Mouse (Mus musculus) left cerebral cortex, adult 9 months (tissue): ENCODE measurements at regions not wholly inside any gene's neighbourhood (a gene's known extent, or its start where the extent isn't known, plus 50 kb on each side); places are given as distances from the start of the nearest gene placed in this dataset.

ENCODE experiments used
- DNase-seq, 2 experiments: peaks; one replicate each; pipeline ENCODE4 v3.0.0; 2022; ENCODE audit warnings: low spot score in 2 of 2

DNA sequence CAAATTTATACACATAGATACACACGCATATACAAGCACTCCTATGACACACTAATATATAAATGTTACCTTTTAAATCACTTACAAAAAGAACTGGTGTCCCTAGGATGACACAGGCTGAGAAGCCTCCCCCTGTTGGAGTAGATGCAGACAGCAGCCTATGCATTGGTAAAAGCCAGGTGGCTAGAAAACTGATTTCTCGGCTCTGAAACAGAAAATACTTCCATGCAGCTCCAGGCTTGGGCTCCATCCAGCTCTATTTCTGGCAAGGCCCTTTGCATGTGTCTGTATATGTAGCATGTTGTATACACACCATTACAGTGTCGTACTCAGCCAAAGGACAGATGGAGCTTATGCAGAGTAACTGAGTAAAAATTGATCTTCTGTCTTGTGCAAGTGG, 81.4 kb upstream of the Lrig3 start:
- DNase-seq, result no peak

DNA sequence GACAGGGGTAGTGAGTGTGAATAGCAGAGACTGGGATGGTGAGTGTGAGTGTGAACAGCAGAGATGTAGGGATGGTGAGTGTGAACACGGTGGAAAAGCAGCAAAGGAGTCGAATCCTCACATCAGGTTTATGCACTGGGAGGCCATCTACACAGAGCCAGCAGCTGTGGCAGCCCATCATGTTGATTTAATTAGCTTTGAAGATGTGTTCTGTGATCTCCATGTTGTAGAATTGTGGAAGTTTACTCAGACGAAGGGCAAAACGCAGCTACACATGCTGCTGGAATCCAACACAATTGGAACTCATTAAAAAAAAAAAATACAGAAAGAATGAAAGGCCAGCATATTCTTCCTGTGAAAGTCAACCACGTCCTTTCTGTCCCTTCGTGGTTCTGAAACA, 80.2 kb upstream of the Lrig3 start:
- DNase-seq, result no peak

DNA sequence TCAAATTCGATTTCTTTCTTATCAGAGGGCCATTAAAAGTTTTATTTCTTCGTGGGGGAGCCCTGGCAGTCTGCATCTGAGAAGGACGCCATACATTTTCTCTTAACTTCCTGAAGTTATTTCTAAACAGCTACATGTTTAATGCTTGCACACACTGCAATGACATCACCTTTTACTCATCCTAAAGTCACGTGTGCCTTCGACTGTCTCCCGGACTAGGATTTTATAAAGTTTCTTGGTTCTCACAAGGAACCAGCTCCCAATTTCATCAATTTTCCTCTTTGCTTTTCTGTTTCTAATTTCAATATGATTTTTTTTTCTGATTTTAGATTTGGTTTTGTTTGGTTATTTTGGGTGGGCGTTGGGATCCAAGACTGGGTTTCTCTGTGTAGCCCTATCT, 73.8 kb upstream of the Lrig3 start:
- no peak for DNase-seq

DNA sequence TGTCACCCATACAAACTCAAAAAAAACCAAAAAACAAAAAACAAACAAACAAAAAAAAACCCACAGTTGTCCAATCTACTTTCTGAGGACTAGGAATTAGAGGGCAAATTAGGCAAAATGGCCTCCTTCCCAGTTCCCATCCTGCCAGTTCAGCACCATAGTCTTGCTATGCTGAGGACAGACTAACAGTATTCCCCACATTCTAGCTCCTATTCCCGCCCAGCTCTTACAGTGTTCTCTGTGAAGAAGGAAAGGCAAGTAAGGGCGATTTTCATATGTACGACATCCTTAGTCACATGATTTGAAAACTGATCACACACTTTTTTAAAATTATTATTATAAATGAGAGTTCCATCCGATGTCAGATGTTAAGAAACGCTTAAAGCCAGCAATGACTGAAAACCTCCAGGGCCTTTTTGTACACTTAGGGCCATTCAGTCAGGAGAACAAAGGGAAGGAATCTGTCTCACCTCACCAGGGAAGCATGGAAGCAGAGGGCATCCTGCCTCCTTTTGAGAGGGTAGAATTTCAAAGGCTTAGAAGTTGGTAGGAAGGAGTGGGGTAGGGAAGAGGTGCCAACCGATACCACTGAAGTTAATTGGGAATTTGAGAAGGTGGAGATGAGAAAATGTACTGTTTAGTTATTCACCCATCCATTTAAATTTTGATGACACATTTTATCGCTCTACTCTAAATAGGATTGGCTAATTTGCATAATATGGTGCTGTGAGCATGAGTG, 70.1 kb upstream of the Lrig3 start:
- DNase-seq, result no peak

DNA sequence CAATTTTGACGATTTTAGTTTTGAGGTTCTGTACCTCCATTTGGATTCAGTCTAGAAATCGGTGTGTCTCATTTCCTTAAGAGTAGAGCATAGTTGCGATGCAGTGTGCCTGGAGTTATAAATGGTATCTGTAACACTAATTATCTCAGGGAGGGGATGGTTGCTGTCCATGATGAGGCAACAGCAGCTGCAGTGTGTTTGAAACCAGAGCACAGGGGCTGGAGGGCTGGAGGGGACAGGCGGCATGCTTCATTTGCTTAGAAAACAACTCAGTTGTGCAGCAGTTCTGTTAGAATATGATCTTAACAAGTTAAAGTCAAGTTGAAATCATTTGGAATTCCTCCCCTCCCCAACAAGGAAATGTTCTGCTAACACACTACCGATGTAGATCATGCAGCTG, 69.3 kb upstream of the Lrig3 start:
- DNase-seq, result no peak

DNA sequence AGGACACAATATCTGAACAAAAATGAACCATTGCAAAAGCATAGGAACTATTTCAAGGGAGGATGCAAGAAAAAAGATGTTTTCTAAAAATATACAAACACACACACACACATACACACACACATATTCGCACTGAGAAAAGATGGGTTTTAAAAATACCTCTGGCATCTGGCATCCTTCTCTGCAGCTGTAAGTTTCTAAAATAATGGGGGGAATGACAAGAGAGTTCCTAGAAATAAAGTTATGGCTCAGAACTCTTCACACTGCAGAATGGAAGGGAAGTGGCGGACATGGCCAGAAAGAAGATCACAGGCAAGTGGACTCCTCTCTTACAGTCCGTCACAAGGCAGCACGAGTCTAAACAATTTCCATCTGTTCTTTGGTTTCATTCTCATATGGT, 66.5 kb upstream of the Lrig3 start:
- no peak for DNase-seq

DNA sequence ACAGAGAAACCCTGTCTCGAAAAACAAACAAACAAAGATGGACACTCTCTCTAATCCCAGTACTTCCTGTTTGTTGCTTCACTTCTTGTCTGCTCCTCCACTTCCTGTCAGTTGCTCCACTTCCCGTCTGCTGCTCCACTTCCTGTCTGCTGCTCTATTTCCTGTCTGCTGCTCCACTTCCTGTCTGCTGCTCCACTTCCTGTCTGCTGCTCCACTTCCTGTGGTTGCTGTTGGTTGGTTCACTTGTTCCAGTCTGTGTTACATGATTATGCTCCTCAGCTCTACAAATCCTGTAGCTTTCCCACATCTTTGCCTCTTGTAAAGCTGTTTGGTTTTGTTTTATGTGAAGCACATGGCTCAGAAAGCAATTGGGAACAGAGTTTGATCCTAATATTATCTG, 65.4 kb upstream of the Lrig3 start:
- DNase-seq, result no peak

DNA sequence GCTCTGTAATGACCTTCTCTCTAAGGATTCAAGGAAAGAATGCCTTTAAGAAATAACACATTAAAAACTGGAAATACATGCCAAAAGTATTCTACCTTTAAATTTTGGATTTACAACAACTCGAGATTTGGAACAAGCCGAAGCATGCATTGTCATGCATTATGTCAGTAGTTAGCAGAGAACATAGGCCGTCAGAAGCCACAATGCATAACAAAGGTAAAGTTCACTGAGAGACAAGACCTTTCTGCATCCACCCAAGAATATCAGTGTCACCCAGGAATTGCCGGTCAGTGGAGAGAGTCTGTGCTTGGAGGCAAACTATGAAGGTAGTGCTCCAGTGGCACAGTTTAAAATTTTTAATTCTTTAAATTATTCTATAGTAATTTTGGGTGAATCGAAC, 63.3 kb upstream of the Lrig3 start:
- no peak for DNase-seq

DNA sequence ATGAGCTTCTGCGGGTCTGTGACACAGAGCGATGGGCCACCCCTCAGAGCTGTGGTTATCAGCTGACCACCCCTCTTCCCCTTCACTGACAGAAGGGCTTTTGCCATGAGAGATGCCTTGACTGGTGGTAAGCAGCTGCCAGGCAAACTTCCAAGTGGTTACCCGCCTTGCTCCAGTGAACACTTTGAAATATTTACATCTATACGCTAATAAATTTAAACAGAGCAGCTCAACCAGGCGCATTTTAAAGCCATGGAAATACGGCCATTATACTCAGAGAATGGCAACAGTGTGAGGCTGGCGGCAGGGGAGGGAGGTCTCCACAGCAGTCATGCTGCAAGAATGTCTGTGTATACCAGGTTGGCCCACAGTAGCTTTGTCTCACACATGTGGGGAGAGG, 53.8 kb upstream of the Lrig3 start:
- no peak for DNase-seq
